Mouse (Mus musculus) lung, postnatal 0 days (tissue): ENCODE data around the gene Aimp1.

Source experiments
- CTCF ChIP-seq: IDR thresholded peaks from 2 replicates; pipeline ENCODE4 v1.5.1; 2016; ENCODE audit warnings: antibody characterized with exemption, mild to moderate bottlenecking
- EP300 ChIP-seq: IDR thresholded peaks from 2 replicates; pipeline ENCODE4 v1.6.1; 2016; ENCODE audit warnings: antibody characterized with exemption, mild to moderate bottlenecking, control low read depth

- TF ChIP-seq EP300 (peak; percentile 85), CTCF (no peak)
Observed at GRCm38 (mm10) chr3:132683447-132684230, 531 bp downstream of the Aimp1 start, which contains the start of gene Tbck.
